Mouse (Mus musculus): Measurements from ENCODE around the gene Pgam5.

Gene Pgam5

GRCm38 (mm10) chr5:110269141-110270101 lies at the start of gene Pgam5:
Gene Pgam5, minus strand, starts transcription at chr5:110269913.
- under 1% methylated on average over 66 of the region's 66 CpGs for WGBS

GRCm38 (mm10) chr5:110313127-110313526 lies 43.4 kb upstream of the Pgam5 start:
- 82% methylated on average over 3 of the region's 3 CpGs for WGBS

- 74% methylated on average over 7 of the region's 7 CpGs for WGBS
Measured at GRCm38 (mm10) chr5:110308861-110309260, 39.1 kb upstream of the Pgam5 start.

- WGBS = 95% methylated on average over 2 of the region's 2 CpGs
Measured at GRCm38 (mm10) chr5:110300591-110300990, 30.9 kb upstream of the Pgam5 start.

- 92% methylated on average over 1 of the region's 1 CpGs for WGBS
Measured at GRCm38 (mm10) chr5:110296637-110297036, 26.9 kb upstream of the Pgam5 start.

GRCm38 (mm10) chr5:110291649-110292048 lies 21.9 kb upstream of the Pgam5 start:
- WGBS = 100% methylated on average over 1 of the region's 1 CpGs

- 63% methylated on average over 2 of the region's 2 CpGs for WGBS
Measured at GRCm38 (mm10) chr5:110287084-110287475, 17.4 kb upstream of the Pgam5 start.

GRCm38 (mm10) chr5:110286446-110287083 lies 16.9 kb upstream of the Pgam5 start:
- WGBS = 2% methylated on average over 31 of the region's 31 CpGs

GRCm38 (mm10) chr5:110285770-110286445 lies 16.2 kb upstream of the Pgam5 start, which contains the start of the genes Pxmp2 and Pole:
Gene Pxmp2, minus strand, starts transcription at chr5:110286186.
Gene Pole, plus strand, starts transcription at chr5:110286306.
- WGBS = under 1% methylated on average over 64 of the region's 64 CpGs

GRCm38 (mm10) chr5:110285156-110285555 lies 15.4 kb upstream of the Pgam5 start:
- WGBS = 5% methylated on average over 15 of the region's 15 CpGs

GRCm38 (mm10) chr5:110284536-110284935 lies 14.8 kb upstream of the Pgam5 start:
- WGBS = 2% methylated on average over 4 of the region's 4 CpGs

- WGBS = 73% methylated on average over 2 of the region's 2 CpGs
Measured at GRCm38 (mm10) chr5:110281984-110282383, 12.3 kb upstream of the Pgam5 start.

- WGBS = 100% methylated on average over 1 of the region's 1 CpGs
Measured at GRCm38 (mm10) chr5:110276910-110277309, 7.2 kb upstream of the Pgam5 start.

GRCm38 (mm10) chr5:110276391-110276790 lies 6.7 kb upstream of the Pgam5 start:
- 63% methylated on average over 2 of the region's 2 CpGs for WGBS

- WGBS = 77% methylated on average over 2 of the region's 2 CpGs
Measured at GRCm38 (mm10) chr5:110274846-110275245, 5.1 kb upstream of the Pgam5 start.

- 72% methylated on average over 4 of the region's 4 CpGs for whole genome bisulfite sequencing
Measured at GRCm38 (mm10) chr5:110274147-110274546, 4.4 kb upstream of the Pgam5 start.

- 96% methylated on average over 6 of the region's 6 CpGs for WGBS
Measured at GRCm38 (mm10) chr5:110270242-110270641, 529 bp upstream of the Pgam5 start.

- 94% methylated on average over 4 of the region's 4 CpGs for WGBS
Measured at GRCm38 (mm10) chr5:110266941-110267340, 2.8 kb downstream of the Pgam5 start.

- WGBS = 88% methylated on average over 2 of the region's 2 CpGs
Measured at GRCm38 (mm10) chr5:110244091-110244490, 25.6 kb downstream of the Pgam5 start.

- WGBS = 72% methylated on average over 6 of the region's 6 CpGs
Measured at GRCm38 (mm10) chr5:110232346-110232745, 37.4 kb downstream of the Pgam5 start.

- 37% methylated on average over 13 of the region's 13 CpGs for WGBS
Measured at GRCm38 (mm10) chr5:110231638-110232037, 38.1 kb downstream of the Pgam5 start.

Data from cerebral cortex, adult 2 months (tissue).